Mouse (Mus musculus) brain, embryonic 18.5 days (tissue): Measurements from ENCODE around the gene Gm20425.
A peak's percentile ranks its signal among the peaks of the same experiment; 100 is the strongest.
"Not testable (repeated sequence)": the region's sequence is repeated elsewhere in the genome, so short reads cannot be mapped to it uniquely, and the experiment has no call there.

Experiments used
- DNase-seq: peaks from one replicate; pipeline ENCODE4 v3.0.0-alpha.2; 2012; ENCODE audit warnings: low read depth, low spot score

The Gm20425 gene

DNA sequence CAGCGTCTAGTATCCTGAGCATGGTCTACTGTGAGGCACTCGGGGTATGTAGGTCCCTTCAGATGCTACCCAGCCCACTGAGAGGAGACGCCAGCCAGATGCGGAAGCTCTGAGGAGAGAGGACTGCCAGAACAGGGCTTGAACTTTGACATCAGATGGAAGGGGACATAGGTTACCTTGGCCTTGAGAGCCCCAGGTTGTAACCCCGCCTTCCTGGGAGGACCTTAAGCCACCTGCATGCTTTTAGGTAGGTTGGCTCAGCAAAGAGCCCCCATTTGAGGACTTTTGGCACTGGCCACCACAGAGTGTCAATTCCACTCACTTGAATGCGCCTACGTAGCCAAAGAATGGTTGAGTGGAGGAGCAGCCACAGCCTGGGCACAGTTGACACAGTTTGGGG lies 5.4 kb downstream of the Gm20425 start:
- DNase-seq = no peak

DNA sequence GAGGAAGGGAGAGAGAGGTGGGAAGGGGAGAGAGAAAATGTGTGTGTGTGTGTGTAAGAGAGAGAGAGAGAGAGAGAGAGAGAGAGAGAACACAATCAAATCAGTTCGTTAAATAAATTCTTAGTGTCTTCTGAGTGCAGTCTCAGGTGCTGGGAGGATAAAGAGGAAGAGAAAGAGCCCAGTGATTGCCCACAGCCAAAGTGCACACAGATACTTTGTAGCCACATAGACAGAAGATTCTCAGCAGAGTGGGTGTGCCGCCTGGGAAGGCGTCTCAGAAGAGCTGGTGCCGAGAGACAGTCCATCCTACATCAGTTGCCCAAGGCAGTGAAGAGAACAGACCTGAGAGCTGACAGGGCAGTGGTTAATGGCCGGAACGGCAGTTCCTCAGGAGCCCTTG lies 15.8 kb downstream of the Gm20425 start:
- no peak for DNase-seq

DNA sequence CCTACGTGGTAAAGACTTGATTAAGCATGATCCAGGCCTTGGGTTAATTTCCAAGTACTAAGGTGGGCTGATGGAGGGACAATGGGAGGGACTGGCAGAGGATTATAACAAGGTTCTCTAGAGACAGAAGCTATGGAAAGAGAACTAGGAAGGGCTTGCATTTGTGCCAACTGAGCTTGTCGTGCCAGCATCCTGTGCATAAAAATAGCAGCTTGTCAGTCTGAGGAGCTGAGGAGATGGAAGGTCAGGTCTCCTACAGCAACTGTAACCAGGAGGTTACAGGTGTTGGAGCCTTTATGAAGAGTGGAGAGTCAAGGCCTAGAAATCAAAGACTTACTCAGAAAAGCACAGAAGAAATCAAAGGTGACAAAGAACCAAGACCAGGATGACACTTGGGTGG lies 16.5 kb downstream of the Gm20425 start:
- DNase-seq = no peak

DNA sequence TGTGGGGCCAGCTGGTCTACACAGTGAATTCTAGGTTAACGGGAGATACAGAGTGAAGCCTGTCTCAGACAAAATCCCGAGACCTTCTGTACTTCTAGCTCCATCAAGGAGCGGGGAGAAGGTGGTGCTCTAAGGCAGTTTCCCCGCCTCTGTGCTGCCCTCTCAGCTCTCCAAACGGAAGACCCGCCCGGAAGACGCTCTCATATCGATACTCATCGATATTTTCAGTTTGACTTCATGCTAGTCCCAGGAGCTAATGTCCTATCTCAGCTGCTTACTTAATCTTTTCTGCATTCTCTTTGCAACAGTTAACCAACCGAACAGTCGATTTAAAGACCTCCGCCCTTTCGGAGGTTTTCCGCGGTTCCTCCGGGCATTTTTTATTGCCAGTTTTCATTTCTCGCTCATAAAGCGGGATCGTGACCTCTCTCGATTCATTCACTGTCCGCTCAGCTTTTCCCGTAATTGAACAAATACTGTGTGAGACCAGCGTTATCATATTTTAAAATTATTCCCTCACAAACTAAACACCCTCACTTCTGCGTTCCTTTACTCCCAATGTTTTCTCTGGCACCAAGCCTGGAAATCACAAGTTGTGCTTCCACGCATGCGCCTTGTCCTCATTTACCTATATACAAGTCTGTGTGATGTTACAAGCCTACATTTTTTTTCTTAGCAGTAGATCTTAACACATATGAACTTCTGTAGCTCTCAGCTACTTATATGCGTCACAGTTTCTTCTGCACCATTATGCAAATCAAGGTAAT lies 17.3 kb downstream of the Gm20425 start:
- DNase-seq = no peak

DNA sequence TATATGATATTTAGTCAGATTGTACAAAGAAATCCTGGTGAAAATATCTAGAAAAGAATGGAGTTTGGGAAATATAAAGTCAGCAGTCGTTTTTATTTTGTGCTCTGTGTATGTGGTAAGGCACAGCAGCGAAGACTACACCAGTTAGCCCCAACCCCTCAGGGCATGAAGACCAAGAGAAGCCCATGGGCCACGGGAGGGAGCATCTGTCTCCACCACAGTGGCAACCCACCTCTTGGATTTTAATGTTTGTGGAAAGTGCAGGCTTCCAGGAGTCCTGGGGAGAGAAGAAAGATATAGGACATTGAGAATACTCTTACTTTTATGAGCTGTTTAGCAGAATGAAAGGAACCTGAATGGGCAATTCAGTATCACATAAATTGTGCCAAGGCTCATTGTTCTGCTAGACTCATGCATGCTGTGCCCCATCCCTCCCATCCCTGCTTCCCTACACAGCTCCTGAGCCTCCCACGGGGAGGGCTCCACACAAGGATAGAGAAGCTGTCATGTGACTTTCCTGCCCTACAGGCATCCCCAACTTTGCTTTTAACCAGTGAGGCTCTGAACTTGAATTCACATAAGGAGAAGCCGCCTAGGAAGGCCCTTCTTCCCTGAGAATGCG lies 21.2 kb downstream of the Gm20425 start:
- DNase-seq = no peak

DNA sequence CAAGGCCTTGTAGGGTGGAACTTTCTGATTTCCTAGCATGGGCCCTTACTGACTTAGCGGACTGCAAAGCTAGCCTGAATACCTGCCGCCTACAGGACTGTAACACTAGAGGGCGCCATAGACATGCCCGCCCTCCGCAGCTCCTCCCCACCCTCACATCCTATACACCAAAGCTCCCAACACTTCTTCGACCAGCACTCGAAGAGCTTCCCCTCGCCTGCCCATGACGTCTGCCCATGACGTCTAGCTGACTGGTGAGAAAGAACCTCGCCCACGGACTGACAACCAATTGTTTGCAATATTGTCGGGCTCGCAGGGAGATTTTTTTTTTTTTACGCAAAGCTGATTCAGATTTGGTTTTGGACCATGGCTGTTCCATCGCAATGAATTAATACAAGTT lies 22.3 kb downstream of the Gm20425 start:
- no peak for DNase-seq

DNA sequence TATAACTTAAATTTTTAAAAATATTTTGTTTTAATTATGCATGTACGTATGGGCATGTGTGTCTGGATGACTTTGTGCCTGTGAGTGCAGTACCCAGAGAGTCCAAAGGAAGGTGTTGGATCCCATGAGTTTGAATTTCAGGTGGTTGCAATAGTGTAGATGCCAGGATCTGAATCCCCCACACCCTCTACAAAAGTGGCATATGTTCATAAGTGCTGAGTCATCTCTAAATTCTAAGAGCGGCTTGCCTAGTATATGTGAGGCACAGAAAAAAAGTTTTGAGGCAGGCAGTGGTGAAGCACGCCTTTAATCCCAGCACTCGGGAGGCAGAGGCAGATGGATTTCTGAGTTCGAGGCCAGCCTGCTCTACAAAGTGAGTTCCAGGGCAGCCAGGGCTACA lies 24.3 kb downstream of the Gm20425 start:
- no peak for DNase-seq

DNA sequence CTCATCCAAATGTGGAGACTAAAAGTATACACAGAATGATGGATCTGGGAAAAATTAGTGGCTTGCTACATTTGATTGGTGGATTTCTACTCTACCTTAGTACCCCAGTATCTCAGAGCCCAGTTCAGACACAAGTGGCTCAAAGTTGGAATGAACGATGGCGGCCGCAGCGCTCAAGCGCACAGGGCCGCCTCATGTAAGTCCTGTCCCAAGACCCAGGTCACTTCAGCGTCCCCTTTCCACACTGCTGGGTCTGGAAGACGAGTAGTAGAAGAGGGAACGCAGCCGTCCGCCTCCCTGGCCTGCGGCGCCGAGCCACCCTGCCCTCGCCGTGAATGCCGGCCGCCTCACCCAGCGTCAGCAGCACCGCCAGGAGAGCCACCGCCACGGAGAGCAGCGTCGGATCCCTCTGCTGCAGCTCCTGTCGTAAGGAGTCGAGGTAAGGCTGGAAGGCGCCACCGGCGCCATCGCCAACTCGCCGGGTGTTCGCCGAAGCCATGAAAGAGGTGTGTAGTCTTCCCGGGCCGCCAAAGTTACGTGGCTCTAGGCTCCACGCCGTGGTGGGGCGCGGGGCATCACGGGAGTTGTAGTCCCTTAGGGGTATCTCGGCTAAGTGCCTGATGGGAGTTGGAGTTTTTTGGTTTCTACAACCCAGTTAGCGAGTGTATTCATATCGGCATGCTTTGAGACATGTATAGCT lies 28.4 kb downstream of the Gm20425 start, which contains the start of gene Srprb:
Srprb (minus strand) TSS at position 577 of the 700 bp plus-strand sequence.
- peak; percentile 85 for DNase-seq

DNA sequence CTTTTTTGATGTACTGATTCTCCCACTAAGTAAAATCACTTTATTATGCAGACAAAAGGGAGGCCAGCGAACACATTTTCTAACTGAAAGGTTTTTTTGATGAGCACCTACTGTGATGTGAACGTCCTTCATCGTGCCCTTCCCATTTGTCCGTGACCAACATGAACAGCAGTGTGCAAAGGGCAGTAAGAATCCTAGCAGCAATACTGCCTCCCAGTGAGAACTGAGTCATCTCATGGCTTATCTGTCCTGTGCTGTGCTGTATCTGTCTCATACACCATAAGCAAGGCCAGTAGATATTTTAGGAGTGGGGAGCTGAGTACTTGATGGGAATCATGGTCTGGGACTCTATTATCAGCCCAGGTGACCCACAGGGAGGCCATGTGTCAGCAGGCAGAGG lies 41.7 kb downstream of the Gm20425 start:
- no peak for DNase-seq

DNA sequence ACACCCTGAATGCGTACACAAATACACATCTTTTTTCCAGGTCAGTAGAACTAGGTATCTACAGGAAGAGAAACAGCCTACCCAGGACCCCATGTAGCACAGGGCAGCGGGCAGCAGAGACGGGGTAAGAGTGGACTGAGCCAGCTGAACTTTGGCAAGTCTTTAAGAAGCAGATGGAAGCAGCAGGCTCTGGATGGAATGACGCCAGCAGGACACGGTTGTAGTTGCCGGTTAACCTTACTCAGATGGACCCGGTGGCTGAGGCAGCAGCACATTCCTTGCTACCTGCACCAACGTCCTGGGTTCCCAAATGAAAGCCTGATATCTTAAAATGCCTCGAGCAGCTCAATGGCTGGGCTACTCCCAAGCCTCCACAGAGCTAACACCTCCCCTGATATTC lies 43.4 kb downstream of the Gm20425 start:
- no peak for DNase-seq

DNA sequence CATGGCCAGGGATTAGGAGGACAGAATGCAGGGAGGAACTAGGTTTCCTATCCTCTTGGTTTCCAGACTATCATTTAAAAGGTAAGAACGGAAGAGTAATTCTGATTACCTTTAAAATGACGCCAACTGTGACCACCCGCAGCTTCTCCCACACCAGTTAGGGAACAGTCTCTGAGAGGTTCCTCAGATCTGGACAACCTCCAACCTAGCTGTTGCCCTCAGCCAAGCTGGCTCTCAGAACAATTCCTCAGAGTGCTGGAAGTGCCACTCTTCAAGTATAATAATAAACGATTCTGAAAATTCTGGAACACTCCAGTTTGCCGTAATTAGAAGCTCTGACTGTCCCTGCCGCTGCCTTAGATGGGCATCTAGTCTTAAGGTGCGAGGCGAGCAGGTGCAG lies 44.2 kb downstream of the Gm20425 start:
- no peak for DNase-seq

DNA sequence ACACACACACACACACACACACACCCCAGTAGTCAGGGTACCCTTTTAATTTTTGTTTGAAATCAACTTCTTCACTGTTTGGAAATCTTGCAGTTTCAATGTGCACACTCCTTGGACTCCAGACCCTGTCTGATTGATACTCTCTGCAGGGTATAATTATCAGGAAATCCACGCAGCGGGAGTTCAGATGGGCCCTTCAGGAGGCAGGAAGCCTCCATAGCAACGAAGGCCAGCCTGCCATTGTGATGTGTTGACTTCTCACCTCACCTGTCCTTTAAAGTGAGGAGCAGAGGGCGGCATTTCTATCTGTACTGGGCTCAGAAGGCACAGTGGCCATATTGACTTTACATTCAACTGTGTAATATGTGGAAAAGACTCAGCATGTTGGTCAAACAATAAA lies 45.3 kb downstream of the Gm20425 start:
- DNase-seq = no peak

DNA sequence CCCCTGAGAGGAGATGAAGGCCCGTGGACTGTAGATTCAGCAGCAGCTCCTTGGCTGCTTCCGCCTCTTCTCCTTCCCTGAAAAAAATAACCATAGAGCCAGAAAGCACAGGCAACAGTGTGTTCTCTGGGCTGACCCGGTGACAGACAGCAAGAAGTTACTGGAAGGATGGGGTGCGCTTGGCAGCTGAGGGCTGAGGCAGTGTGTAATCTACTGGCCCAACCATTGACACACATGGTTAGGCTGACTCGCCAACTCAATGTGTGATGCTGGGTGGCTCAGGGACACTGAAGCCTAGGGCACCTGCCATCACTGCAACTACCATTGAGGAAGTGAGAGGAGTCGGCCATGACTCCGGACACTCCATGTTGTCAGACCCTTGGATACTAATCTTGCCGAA lies 48.2 kb downstream of the Gm20425 start:
- no peak for DNase-seq

DNA sequence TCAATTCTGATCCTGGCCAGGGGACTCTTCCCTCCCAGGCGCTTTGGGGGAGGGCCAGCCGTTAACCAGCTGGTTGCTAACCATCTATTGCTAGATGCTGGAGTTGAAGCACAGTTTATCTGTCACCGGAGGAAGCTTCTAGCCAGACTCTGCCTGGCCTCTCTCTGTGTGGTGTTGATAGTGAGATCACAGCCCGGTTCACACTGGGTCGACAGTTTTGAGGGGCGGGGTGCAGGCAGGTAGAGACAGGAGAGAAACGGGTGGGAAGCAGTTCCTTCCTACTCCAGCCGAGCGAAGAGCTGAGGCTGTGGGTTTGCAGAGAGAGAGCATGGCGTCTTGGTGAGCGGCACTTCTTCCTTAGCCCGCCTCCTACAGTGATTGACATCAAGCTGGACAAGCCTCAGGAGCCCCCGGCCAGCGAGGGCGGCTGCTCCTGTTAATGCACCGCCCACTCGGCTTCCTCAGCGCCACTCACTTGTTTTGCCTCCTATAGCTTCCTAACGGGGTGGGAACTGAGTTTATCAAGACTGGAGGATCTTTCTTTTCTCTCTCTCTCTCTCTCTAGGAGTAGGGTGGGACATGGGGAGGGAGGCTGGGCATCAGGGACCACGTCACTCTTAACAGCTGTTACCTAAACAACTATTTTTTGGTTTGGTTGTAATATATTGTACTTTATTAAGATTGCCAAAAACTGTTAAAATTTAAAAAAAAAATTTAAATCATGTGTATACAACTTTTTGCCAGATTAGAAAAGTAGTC lies 49.1 kb downstream of the Gm20425 start:
- DNase-seq = no peak

DNA sequence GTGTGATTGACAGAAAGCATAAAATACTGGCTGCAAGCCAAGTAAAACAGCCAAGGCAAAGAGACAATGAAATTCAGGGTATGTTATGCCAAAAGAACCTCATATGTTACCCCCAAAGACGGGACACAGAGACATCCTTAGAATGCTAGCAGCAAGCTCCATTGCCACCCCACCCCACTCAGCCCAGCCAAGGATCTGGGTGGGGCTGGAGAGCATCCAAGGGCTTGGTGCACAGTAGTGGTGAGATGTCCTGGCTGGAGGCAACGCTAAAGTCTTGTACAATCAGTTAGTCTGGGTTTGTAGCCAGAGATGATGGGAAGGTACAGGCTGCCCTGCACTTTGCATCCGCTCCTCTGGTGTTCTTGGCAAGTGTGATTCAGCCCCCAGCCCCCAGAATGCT lies 49.8 kb downstream of the Gm20425 start:
- no peak for DNase-seq

DNA sequence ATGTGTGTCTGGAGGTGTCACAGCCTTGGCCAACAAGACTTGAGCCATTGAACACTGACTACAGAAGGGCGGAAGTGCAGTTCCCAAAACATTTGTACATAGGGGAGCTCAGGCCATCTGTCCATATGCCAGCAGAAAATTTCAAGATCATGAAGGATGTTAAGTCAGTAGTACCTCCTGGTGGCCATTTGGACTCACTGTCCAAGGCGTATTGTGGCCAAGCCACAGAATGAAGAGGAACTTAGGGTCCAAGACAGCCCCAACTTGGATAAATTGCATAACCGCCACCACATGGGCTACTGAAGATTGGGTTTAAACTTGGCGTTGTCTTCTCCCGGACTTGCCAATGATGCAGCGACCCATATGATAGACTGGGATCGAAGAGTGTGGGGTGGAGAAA lies 54.4 kb downstream of the Gm20425 start:
- no peak for DNase-seq

DNA sequence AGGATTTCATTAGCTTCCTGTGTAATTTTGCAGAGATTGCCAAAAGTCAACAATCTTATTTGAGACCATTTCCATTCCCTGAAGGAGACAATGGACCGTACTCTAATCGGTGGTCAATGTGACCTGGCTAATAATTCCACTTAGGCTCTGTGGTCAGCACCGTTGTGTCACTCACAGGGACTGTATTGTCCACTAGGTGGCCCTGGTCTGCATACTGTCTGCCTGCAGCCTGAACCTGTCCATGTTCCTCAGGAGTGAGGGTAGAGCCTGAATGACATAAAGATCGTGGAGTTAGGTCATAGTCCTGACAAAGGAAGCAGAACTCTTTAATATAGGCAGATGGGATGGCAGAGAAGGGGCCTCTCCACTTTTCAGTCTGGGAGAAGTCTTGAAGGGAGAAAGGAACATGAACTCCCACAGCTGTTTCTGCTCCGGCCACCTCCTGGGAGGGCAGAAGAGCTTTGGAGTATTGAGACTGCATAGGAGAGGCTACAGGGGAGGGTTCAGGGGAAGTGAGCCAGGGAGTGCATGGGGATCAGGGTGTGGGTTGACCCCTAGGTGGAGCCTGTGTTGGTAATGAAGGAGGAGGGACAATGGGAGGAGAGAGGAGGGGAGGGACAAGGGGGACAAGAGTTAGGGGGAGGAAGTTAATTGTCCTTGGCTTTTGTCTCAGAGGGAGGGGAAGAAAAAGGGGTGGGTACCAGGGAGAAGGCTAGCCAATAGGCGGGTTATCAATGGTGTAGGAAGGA lies 55.2 kb downstream of the Gm20425 start:
- no peak for DNase-seq

DNA sequence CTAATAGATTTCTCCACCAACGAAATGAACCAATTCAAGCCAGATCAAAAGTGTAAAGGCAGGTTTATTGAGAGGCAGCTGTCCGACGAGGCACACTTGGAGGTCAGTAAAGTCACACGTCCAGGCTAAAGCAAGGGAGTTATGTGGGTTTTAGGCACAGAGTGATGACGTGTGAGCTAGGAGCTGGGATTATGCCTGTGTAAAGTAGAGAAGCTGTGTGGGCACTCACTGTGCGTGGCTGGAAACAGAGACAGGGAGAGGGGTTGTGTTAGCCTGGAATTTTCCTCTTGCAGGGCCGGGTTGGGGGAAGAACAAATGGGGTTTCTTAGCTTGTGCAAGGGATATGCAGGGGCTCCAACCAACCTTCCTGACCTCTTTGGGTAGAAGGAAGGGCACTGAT lies 61.3 kb downstream of the Gm20425 start:
- DNase-seq = no peak

DNA sequence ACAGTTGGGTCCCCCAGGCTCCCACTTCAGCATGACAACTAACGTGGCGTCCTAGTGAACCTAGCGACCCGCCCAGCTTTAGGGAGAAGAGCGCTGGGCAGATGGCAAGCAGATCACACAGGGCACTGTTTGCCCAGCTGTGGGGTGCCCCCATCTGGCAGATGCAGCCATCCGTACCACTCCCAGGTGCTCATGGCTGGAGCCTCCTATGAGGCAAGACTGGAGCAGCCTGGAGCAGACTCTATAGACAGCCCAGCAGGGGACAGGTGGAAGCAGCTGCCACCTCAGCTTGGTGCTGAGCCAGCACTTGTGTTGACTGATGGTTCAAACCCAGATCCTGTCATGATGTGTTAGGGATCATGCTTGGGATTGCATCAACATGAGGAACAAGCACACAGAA lies 62.1 kb downstream of the Gm20425 start:
- DNase-seq = no peak

DNA sequence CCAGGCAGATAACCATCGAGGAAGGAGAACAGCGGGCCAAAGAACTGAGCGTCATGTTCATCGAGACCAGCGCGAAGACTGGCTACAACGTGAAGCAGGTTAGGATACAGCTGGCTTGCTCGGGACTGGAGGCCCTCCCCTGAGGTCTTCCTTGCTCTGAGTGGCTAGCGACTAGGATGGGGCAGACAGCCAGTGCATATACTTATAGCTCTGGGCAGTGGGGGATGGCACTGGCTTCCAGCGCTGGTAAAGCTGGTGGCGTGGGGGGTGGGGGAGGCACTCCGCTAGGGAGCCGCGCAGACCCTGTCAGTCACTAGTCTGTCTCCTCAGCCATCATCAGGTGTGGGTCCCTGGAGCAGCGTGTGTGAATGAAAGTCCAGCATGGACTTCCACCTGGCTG lies 66.3 kb downstream of the Gm20425 start:
- no peak for DNase-seq

DNA sequence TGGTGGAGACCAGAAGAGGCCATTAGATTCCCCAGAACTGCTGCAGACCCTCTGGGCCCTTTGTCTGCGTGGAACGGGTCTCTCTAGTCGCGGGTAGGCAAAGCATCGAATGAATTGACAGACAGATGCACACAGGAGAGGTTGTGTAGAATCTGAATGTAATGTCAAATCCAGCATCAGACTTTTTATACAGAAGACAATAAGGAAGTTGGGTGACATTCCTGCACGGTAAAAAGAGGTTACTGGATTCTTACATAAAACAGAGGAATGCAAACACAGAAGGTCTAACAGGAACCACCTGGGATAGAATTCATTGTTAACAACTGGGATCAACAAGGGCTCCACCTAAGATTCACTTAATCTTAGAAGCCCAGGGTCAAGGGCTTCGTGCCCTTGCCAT lies 74.9 kb downstream of the Gm20425 start:
- not testable (repeated sequence) for DNase-seq
